ENCODE assay signal across 11 mouse cellular contexts in the genomic region with DNA sequence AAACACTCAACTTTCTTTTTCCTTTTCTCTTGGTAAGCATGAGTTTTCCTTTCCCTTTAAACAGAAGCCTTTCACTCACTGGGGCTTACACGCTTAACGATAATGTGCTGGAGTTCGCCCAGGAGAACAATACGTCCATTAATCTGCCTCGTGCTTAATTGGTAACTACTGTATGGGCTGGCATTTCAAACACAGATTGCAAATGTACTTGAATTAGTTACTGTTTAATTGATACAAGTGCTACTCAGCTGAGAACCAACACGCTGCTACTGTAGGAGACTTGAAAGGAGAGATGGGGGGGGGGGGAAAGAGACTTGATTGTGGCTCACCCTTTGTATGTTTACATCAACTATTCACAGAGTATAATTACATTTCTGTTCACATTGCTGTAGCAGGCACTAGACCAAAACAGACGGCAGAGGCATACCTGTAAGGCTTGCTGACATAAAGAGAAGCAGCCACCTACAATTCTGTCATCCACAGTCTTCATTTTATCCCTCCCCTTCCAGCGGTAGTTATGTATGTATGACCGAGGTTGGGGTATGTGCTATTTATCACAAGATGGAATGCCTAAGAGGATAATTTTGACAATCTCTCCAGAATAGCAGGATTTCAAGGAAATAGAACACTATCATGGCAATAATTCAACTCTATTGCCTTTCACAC.
DNase-seq lines count a peak whose midpoint lies in the region; ATAC-seq and TF ChIP-seq lines count a peak whose summit lies in the region.
"Had no signal": no experiment of that assay in that cellular context is flagged by ENCODE, and none has a peak within 500 bp of the region (broad histone marks: within the 10 kb centered on the region; RNA-seq: fewer than 3 reads in every experiment).

No protein-coding gene starts in this region.

- DNase-seq in brain, embryonic 14.5 days (ENCODE audit: low read depth) = peak; percentile 95
- DNase-seq in hindbrain, embryonic 14.5 days (ENCODE audit: low spot score) = peak; percentile 41
- no peak for DNase-seq in limb, embryonic 10.5 days (ENCODE audit: low spot score)
- DNase-seq in left cerebral cortex, postnatal 14 days (ENCODE audit: low spot score in 2 of 2) = no peak
- no peak for DNase-seq in cerebellum, adult 9-11 months
- DNase-seq in heart, postnatal 25 days (ENCODE audit: low spot score) = no peak
- DNase-seq: cerebellum, adult 9-10 months; heart, postnatal 36 days had no signal

- TF ChIP-seq CTCF in intestine, postnatal 0 days (IDR thresholded peaks at IDR 0.05; ENCODE audit: low read depth) = no peak
- no peak for TF ChIP-seq CTCF in brain, embryonic 14.5 days (IDR thresholded peaks at IDR 0.05; ENCODE audit: borderline replicate concordance, extremely low read depth, insufficient read depth, insufficient read length)

- H3K4me3 ChIP-seq in intestine, embryonic 15.5 days (replicated peaks) = no peak overlapping the region
- no peak overlapping the region for H3K4me3 ChIP-seq in intestine, postnatal 0 days (ENCODE audit: low read depth, low read length)
- H3K4me3 ChIP-seq in hindbrain, embryonic 14.5 days (replicated peaks; ENCODE audit: low read length) = no peak overlapping the region
- H3K4me3 ChIP-seq in limb, embryonic 10.5 days = no peak overlapping the region

- no peaks in the 10 kb centered on the region for H3K9me3 ChIP-seq in intestine, embryonic 15.5 days
- no peaks in the 10 kb centered on the region for H3K9me3 ChIP-seq in intestine, postnatal 0 days (ENCODE audit: control insufficient read depth)
- no peaks in the 10 kb centered on the region for H3K9me3 ChIP-seq in hindbrain, embryonic 14.5 days (ENCODE audit: control insufficient read depth, low read length)
- H3K9me3 ChIP-seq in limb, embryonic 10.5 days (replicated peaks) = no peaks in the 10 kb centered on the region

- no peak overlapping the region for H3K4me2 ChIP-seq in intestine, embryonic 15.5 days (replicated peaks)
- no peak overlapping the region for H3K4me2 ChIP-seq in intestine, postnatal 0 days (replicated peaks; ENCODE audit: low read depth)
- peak overlapping the region; percentile 15; the same call in 1 of the 2 replicates for H3K4me2 ChIP-seq in hindbrain, embryonic 14.5 days (replicated peaks)

- intact Hi-C loops in left cerebral cortex, postnatal 14 days (cut with DNase I) = no loop called here
- intact Hi-C loops in heart, postnatal 25 days (cut with DNase I) = no loop called here

- H3K27ac ChIP-seq in intestine, embryonic 15.5 days = no peak overlapping the region
- H3K27ac ChIP-seq in intestine, postnatal 0 days (ENCODE audit: low read depth, low read length) = no peak overlapping the region
- no peak overlapping the region; the same call in 1 of the 2 replicates for H3K27ac ChIP-seq in hindbrain, embryonic 14.5 days
- peak overlapping the region; percentile 30; the same call in 1 of the 2 replicates for H3K27ac ChIP-seq in limb, embryonic 10.5 days

- peak; percentile 25; the same call in 1 of the 2 replicates for ATAC-seq in intestine, embryonic 15.5 days
- ATAC-seq in intestine, postnatal 0 days = no peak
- peak; percentile 43; the same call in 1 of the 2 replicates for ATAC-seq in hindbrain, embryonic 14.5 days (ENCODE audit: low FRiP score)
- ATAC-seq: Patski had no signal

- peaks cover 2% of the 10 kb centered on the region; the same call in 1 of the 2 replicates for H3K4me1 ChIP-seq in intestine, embryonic 15.5 days (replicated peaks)
- no peaks in the 10 kb centered on the region for H3K4me1 ChIP-seq in intestine, postnatal 0 days (replicated peaks; ENCODE audit: control insufficient read depth, insufficient read depth, low read length)
- peaks cover 5% of the 10 kb centered on the region; the same call in 1 of the 2 replicates for H3K4me1 ChIP-seq in hindbrain, embryonic 14.5 days (replicated peaks; ENCODE audit: control insufficient read depth, insufficient read depth, low read length)
- H3K4me1 ChIP-seq in limb, embryonic 10.5 days = peaks cover 26% of the 10 kb centered on the region

- H3K36me3 ChIP-seq in intestine, embryonic 15.5 days = no peaks in the 10 kb centered on the region
- no peaks in the 10 kb centered on the region for H3K36me3 ChIP-seq in intestine, postnatal 0 days (ENCODE audit: control insufficient read depth, insufficient read depth)
- no peaks in the 10 kb centered on the region for H3K36me3 ChIP-seq in hindbrain, embryonic 14.5 days (replicated peaks; ENCODE audit: control insufficient read depth, insufficient read depth)
- H3K36me3 ChIP-seq in limb, embryonic 10.5 days = no peaks in the 10 kb centered on the region

- H3K27me3 ChIP-seq in intestine, embryonic 15.5 days (replicated peaks) = no peaks in the 10 kb centered on the region
- no peaks in the 10 kb centered on the region for H3K27me3 ChIP-seq in intestine, postnatal 0 days (replicated peaks; ENCODE audit: control insufficient read depth, insufficient read depth, low read length)
- H3K27me3 ChIP-seq in hindbrain, embryonic 14.5 days (ENCODE audit: control insufficient read depth, insufficient read depth, low read length) = no peaks in the 10 kb centered on the region
- H3K27me3 ChIP-seq in limb, embryonic 10.5 days (ENCODE audit: low read depth, poor library complexity, severe bottlenecking) = no peaks in the 10 kb centered on the region
- H3K27me3 ChIP-seq: Patski had no signal

- no peak overlapping the region for H3K9ac ChIP-seq in intestine, embryonic 15.5 days
- H3K9ac ChIP-seq in intestine, postnatal 0 days (ENCODE audit: low read depth, low read length) = no peak overlapping the region
- no peak overlapping the region for H3K9ac ChIP-seq in hindbrain, embryonic 14.5 days

- 43% methylated on average over 9 of the region's 9 CpGs for WGBS in intestine, embryonic 15.5 days
- 41% methylated on average over 9 of the region's 9 CpGs for whole genome bisulfite sequencing in intestine, postnatal 0 days
- WGBS in hindbrain, embryonic 14.5 days = 35% methylated on average over 9 of the region's 9 CpGs
- 61% methylated on average over 9 of the region's 9 CpGs for WGBS in limb, embryonic 10.5 days

- no peak for TF ChIP-seq POLR2A in brain, embryonic 14.5 days (IDR thresholded peaks at IDR 0.05; ENCODE audit: borderline replicate concordance, extremely low read depth, insufficient read depth, insufficient read length, poor library complexity, severe bottlenecking)

Comparison
In these comparisons a context has a peak if more than half of its experiments do, and no peak if none do; other contexts are left out.
1. DNase-seq: peak in brain, embryonic 14.5 days (single experiment) and hindbrain, embryonic 14.5 days (single experiment); none in limb, embryonic 10.5 days (single experiment), left cerebral cortex, postnatal 14 days (0 of 2), cerebellum, adult 9-11 months (single experiment) and heart, postnatal 25 days (single experiment).